Mouse (Mus musculus) heart, adult 2 months (tissue): ENCODE measurements at regions not wholly inside any gene's neighbourhood (a gene's known extent, or its start where the extent isn't known, plus 50 kb on each side); places are given as distances from the start of the nearest gene placed in this dataset.

Experiments
- CTCF ChIP-seq: fragments of 200-600 bp; IDR thresholded peaks from 2 replicates; pipeline ENCODE4 v1.8.1; 2022; ENCODE audit warnings: antibody characterized with exemption, mild to moderate bottlenecking, moderate library complexity
- EP300 ChIP-seq: fragments of 200-500 bp; IDR thresholded peaks from 2 replicates; pipeline ENCODE4 v1.6.1; 2011; ENCODE audit warnings: low read depth, low read length, control low read depth; ENCODE audit not compliant: insufficient read depth
- POLR2A ChIP-seq: fragments of 200-500 bp; IDR thresholded peaks from 2 replicates; pipeline ENCODE4 v1.6.1; 2011; ENCODE audit warnings: mild to moderate bottlenecking, low read depth, low read length, control low read depth; ENCODE audit not compliant: insufficient read depth

- TF ChIP-seq POLR2A = no peak
- TF ChIP-seq CTCF = no peak
- no peak for TF ChIP-seq EP300
Measured at GRCm38 (mm10) chr9:16660940-16661339, 159.9 kb upstream of the Fat3 start.
